Mouse (Mus musculus) kidney, embryonic 14.5 days (tissue): ENCODE measurements around the gene Raf1. TPM values are rescaled to one million over a fixed set of nuclear protein-coding genes. Genes with fewer than 3 reads are reported as not detected.
"Not testable (repeated sequence)": the region's sequence is repeated elsewhere in the genome, so short reads cannot be mapped to it uniquely, and the experiment has no call there.

ENCODE experiments used
- ATAC-seq: fragments of 200-750 bp; cut with Nextera tagmentation; 2 replicates; pipeline ENCODE4 v1.8.0; 2017; ENCODE audit warnings: moderate number of reproducible peaks, mild to moderate bottlenecking, moderate TSS enrichment, moderate library complexity; ENCODE audit not compliant: low FRiP score, low TSS enrichment
- H3K27ac ChIP-seq: fragments of 300-500 bp; sonication (generic); 2 replicates; pipeline ENCODE4 v1.5.1; 2014; ENCODE audit warnings: low read depth, mild to moderate bottlenecking, low read length, moderate library complexity, mixed read lengths
- H3K27me3 ChIP-seq: fragments of 300-500 bp; sonication (generic); 2 replicates; pipeline ENCODE4 v1.6.1; 2014; ENCODE audit warnings: mild to moderate bottlenecking, low read length; ENCODE audit not compliant: control insufficient read depth, insufficient read depth
- H3K36me3 ChIP-seq: fragments of 300-500 bp; sonication (generic); 2 replicates; pipeline ENCODE4 v1.6.1; 2014; ENCODE audit warnings: low read length, mixed read lengths; ENCODE audit not compliant: control insufficient read depth, insufficient read depth
- H3K4me1 ChIP-seq: fragments of 300-500 bp; sonication (generic); 2 replicates; pipeline ENCODE4 v1.6.1; 2014; ENCODE audit warnings: low read length, mixed read lengths; ENCODE audit not compliant: control insufficient read depth, insufficient read depth
- H3K4me2 ChIP-seq: fragments of 300-500 bp; sonication (generic); replicated peaks from 2 replicates; pipeline ENCODE4 v1.6.1; 2014; ENCODE audit warnings: low read depth, mild to moderate bottlenecking, low read length
- H3K4me3 ChIP-seq: fragments of 300-500 bp; sonication (generic); 2 replicates; pipeline ENCODE4 v1.5.1; 2014; ENCODE audit warnings: mild to moderate bottlenecking, low read length
- H3K9ac ChIP-seq: fragments of 300-500 bp; sonication (generic); 2 replicates; pipeline ENCODE4 v1.6.1; 2014; ENCODE audit warnings: low read depth, mild to moderate bottlenecking, low read length, moderate library complexity
- H3K9me3 ChIP-seq: fragments of 300-500 bp; sonication (generic); 2 replicates; pipeline ENCODE4 v1.6.1; 2016; ENCODE audit warnings: low read length; ENCODE audit not compliant: control insufficient read depth
- WGBS: fragments of 180-500 bp; shearing (Covaris S2); extraction: QIAGEN DNeasy Blood & Tissue Kit; methylation state at CpG from one replicate; pipeline ENCODE4 v1.1.7; 2014; 5-methylcytosine and 5-hydroxymethylcytosine counted together
- polyA plus RNA-seq: library from polyadenylated mRNA; unstranded; fragments of >200 nt; fragmentation: Nextera tagmentation; extraction: Ambion mirVana; gene quantifications from 2 replicates; pipeline ENCODE4 v1.2.1, GENCODE M21; 2014

The Raf1 gene
- polyA plus RNA-seq, 1 experiment from 2014 or later = 125 TPM

DNA sequence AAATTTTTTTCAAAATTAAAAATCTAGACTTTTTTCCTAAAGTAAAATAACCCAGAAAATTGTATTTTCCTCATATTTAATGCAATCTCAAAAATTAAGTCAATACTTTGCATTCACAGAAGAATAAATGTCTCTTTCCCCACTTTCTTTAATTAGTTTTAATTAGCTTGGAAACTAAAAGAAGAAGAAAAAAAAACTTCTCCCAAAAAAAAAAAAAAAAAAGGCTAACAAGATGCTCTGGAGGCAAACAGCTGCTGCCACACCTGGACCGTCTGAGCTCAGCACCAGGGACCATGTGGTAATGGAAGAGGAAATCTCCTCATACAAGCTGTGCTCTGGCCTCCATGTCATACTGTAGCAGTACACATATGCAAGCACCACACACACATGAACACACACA is 33.1 kb downstream of the Raf1 start:
- ATAC-seq = no peak
- no peaks in the 10 kb centered on the region for H3K27me3 ChIP-seq
- H3K4me2 ChIP-seq = no peak overlapping the region
- no peak overlapping the region for H3K4me3 ChIP-seq
- H3K9me3 ChIP-seq = no peaks in the 10 kb centered on the region
- WGBS = 78% methylated on average over 1 of the region's 1 CpGs
- peaks cover 20% of the 10 kb centered on the region for H3K36me3 ChIP-seq
- no peak overlapping the region for H3K27ac ChIP-seq
- no peaks in the 10 kb centered on the region for H3K4me1 ChIP-seq
- H3K9ac ChIP-seq = no peak overlapping the region

DNA sequence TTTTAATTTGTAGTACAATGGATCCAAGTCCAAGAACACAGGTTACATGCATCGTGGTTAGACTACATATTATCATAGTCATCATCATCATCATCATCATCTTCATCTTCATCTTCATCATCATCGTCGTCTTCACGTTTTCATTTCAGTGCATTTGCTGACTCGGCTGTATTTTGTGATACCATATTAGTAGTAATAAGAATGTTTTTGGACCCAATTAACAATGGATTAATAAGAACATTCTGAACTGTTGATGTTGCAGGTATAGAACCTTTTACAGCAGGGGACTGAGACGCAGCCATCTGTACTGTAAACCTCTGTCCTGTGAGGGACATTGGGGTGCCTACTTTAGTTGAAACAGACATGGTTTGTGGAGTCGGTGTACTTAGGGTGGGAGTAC is 38.2 kb downstream of the Raf1 start:
- H3K4me2 ChIP-seq = not testable (repeated sequence)

DNA sequence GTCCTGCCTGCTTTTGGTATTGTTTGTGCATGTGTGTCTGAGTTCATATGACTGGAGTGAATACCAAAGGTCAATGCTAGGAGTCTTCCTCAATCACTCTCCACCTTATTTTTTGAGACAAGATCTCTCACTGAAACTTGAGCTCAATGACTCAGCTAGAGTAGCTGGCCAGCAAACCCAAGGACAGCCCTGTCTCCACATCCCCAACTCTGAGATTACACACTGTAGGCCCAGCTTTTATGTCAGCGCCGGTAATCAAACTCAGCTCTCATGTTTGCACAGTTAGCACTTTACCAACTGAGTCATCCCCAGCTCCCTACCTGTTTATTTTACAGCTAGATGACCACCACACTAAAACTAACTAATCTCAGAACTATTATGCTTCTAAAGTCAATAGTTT is 42.4 kb downstream of the Raf1 start:
- Histone ChIP-seq H3K4me3 (no peak overlapping the region), H3K27ac (no peak overlapping the region), H3K4me1 (no peaks in the 10 kb centered on the region), H3K36me3 (peaks cover 75% of the 10 kb centered on the region), H3K9me3 (no peaks in the 10 kb centered on the region), H3K27me3 (no peaks in the 10 kb centered on the region), H3K9ac (no peak overlapping the region), H3K4me2 (no peak overlapping the region)
- 95% methylated on average over 2 of the region's 2 CpGs for WGBS
- no peak for ATAC-seq

More for the DNA sequence above, 38.2 kb downstream of the Raf1 start:
- 92% methylated on average over 7 of the region's 7 CpGs for WGBS
- H3K27me3 ChIP-seq, H3K9ac ChIP-seq, H3K9me3 ChIP-seq, H3K4me3 ChIP-seq, H3K4me1 ChIP-seq, ATAC-seq, H3K27ac ChIP-seq: not testable (repeated sequence)
- H3K36me3 ChIP-seq = peaks cover 57% of the 10 kb centered on the region

DNA sequence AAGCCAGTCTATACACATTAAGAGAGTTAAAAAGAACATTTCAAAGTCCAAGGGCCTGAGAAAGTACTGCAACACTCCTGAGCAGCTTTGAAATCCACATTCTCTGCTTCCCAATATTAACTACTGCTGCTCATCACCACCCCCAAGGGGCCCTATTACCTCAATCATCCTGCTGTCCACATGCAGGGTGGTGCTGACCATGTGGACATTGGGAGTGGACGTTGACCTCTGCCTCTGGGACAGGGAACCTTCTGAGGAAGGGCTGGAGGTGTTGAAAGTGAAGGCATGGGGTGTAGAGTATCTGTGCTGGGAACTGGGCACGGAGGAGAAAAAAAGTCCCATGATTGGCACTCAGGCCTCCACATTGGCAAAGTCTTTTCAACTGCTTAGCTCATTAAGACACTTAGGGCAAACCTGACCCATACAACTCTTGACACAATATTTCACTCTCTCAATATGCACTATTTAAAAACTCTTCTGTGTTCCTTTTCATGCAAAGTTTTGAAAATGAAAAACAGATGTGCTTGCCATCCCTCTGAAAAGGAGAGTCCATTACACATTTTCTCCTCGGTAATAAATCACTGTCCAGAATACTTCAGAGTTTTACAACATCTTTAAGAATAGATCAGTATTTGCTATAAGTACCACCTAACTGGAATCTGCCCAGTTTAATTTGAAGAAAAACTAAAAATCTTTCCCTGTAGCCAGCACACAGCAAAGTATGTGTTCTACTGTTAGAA is 45.2 kb downstream of the Raf1 start:
- Histone ChIP-seq H3K9me3 (no peaks in the 10 kb centered on the region), H3K4me2 (no peak overlapping the region), H3K4me1 (no peaks in the 10 kb centered on the region), H3K27me3 (no peaks in the 10 kb centered on the region), H3K27ac (no peak overlapping the region), H3K9ac (no peak overlapping the region), H3K36me3 (peaks cover 85% of the 10 kb centered on the region), H3K4me3 (no peak overlapping the region)
- no peak for ATAC-seq
- 90% methylated on average over 3 of the region's 3 CpGs for WGBS

DNA sequence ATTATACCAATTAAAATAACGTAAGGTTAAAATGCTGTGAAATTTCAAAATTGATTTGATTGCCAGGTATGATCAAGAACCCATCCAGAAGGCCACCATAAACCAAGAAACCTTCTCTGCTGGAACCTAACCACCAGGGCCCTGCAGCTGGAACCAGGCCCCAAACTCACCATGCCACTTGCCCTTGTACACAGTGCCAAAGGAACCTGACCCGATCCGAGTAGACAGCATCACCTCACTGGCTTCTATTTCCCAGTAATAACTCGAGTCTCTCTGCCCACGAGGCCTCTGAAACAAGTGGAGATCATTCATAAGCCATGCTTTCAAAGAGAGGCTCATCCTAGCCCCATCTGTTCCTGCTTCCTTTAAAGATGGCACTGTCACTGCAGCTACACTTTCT is 50.3 kb downstream of the Raf1 start:
- 91% methylated on average over 5 of the region's 5 CpGs for WGBS
- H3K36me3 ChIP-seq = peaks cover 94% of the 10 kb centered on the region

DNA sequence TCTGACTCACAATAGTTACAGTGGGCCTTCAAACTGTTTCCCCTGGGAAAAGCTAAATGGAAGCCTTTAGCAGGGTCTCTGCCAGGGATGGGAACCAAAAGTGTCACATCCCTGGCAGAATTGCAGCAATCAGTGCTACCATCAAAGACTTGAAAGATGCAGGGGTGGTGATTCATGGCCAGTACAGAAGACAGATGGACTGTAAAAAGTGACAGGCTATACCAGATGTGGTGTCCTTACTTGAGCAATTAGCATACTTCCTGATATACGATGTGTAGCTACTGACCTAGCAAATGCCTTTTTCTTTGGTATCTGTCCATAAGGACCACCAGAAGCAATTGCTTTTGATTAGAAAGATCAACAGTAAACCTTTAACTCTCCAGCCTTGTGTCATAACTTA is 55.5 kb downstream of the Raf1 start:
- H3K4me3 ChIP-seq = no peak overlapping the region
- H3K27ac ChIP-seq = no peak overlapping the region
- ATAC-seq = no peak
- H3K9me3 ChIP-seq = no peaks in the 10 kb centered on the region
- no peak overlapping the region for H3K4me2 ChIP-seq
- H3K9ac ChIP-seq = no peak overlapping the region
- H3K27me3 ChIP-seq = no peaks in the 10 kb centered on the region
- H3K36me3 ChIP-seq = peaks cover 99% of the 10 kb centered on the region
- 21% methylated on average over 1 of the region's 1 CpGs for WGBS
- H3K4me1 ChIP-seq = no peaks in the 10 kb centered on the region

More for the DNA sequence above, 50.3 kb downstream of the Raf1 start:
- Histone ChIP-seq H3K4me1 (no peaks in the 10 kb centered on the region), H3K9me3 (no peaks in the 10 kb centered on the region), H3K27me3 (no peaks in the 10 kb centered on the region), H3K9ac (no peak overlapping the region), H3K4me3 (no peak overlapping the region), H3K4me2 (no peak overlapping the region), H3K27ac (no peak overlapping the region)
- ATAC-seq = no peak

GRCm38 (mm10) chr6:115619818-115620217 is 56.6 kb downstream of the Raf1 start:
- WGBS = 89% methylated on average over 10 of the region's 10 CpGs
- Histone ChIP-seq H3K36me3 (peaks cover 100% of the 10 kb centered on the region), H3K27me3 (no peaks in the 10 kb centered on the region), H3K4me2 (no peak overlapping the region), H3K27ac (no peak overlapping the region), H3K4me1 (no peaks in the 10 kb centered on the region), H3K9ac (no peak overlapping the region), H3K9me3 (no peaks in the 10 kb centered on the region), H3K4me3 (no peak overlapping the region)
- ATAC-seq = 0 out of 2 replicates have a peak, but pooled peaks have one; percentile 19

GRCm38 (mm10) chr6:115615983-115616382 is 60.5 kb downstream of the Raf1 start:
- Histone ChIP-seq H3K36me3 (peaks cover 93% of the 10 kb centered on the region), H3K9ac (no peak overlapping the region), H3K4me3 (no peak overlapping the region), H3K27ac (no peak overlapping the region), H3K4me2 (no peak overlapping the region), H3K4me1 (no peaks in the 10 kb centered on the region), H3K9me3 (no peaks in the 10 kb centered on the region), H3K27me3 (no peaks in the 10 kb centered on the region)
- 87% methylated on average over 3 of the region's 3 CpGs for WGBS
- ATAC-seq = no peak

DNA sequence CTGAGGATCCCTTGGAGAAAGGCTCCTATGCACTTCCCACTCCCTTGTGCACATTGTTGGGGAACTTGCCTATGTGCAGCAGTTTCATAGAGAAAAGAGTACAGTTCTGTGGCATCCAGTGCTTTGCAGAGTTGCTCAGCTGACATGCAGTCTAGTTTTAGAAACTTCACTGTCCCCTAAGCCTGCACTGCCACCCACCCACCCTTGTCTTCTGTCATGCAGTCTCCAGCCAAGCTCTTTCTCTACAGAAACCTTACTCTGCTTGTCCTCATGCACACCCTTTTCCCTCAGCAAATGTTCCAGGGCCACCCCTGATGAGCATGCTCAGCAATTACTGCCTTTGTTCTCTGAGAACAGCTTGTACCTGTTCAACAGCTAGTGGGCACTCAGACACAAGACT is 62.6 kb downstream of the Raf1 start:
- Histone ChIP-seq H3K4me3 (no peak overlapping the region), H3K36me3 (peaks cover 89% of the 10 kb centered on the region), H3K9me3 (no peaks in the 10 kb centered on the region), H3K4me2 (no peak overlapping the region), H3K27ac (no peak overlapping the region), H3K4me1 (no peaks in the 10 kb centered on the region), H3K9ac (no peak overlapping the region), H3K27me3 (no peaks in the 10 kb centered on the region)
- ATAC-seq = no peak
